Mouse (Mus musculus) cortical plate, adult 2 months (tissue): ENCODE data around the gene Cdk14.

Source experiments
- CTCF ChIP-seq: fragments of 200-500 bp; IDR thresholded peaks from 2 replicates; pipeline ENCODE4 v1.5.1; 2011; ENCODE audit warnings: mild to moderate bottlenecking, control low read depth, low read length; ENCODE audit not compliant: insufficient read depth; ENCODE audit errors: extremely low read depth
- POLR2A ChIP-seq: fragments of 200-500 bp; IDR thresholded peaks from 2 replicates; pipeline ENCODE4 v1.6.1; 2011; ENCODE audit warnings: mild to moderate bottlenecking, low read length, control low read depth; ENCODE audit not compliant: insufficient read depth; ENCODE audit errors: extremely low read depth

DNA sequence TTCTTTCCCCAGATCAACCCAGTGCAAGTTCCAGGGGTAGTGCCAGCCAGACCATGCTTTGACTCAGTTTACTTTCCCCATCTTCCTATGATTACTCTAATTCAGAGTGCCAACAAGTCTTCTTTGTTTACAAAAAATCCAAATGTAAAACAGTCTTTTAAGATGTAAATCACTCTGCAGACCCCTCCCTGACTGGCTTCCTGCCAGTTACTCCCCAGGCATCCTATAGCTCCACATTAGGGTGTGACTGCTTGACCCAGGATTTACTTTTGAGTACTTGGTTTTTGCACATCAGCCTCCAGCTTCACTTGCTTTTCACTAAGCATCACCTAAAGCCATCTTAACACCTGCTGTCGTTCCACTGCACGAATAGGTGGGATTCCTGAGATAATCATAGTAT lies 254.0 kb downstream of the Cdk14 start:
- TF ChIP-seq CTCF = no peak
- TF ChIP-seq POLR2A = no peak
